Mouse (Mus musculus): Measurements from ENCODE around the gene Galntl6. TPM values are rescaled to one million over a fixed set of nuclear protein-coding genes. Genes with fewer than 3 reads are reported as not detected.

The Galntl6 gene
- polyA plus RNA-seq, 1 experiment from 2014 or later, result 6.8 TPM

- Histone ChIP-seq H3K9ac (replicated peaks) (no peak overlapping the region), H3K27ac (no peak overlapping the region), H3K36me3 (no peaks in the 10 kb centered on the region), H3K4me2 (replicated peaks) (no peak overlapping the region), H3K9me3 (no peaks in the 10 kb centered on the region), H3K27me3 (no peaks in the 10 kb centered on the region), H3K4me3 (replicated peaks) (no peak overlapping the region), H3K4me1 (replicated peaks) (no peaks in the 10 kb centered on the region)
- no peak for ATAC-seq
Measured at GRCm38 (mm10) chr8:58824347-58824746, 88.1 kb downstream of the Galntl6 start.

GRCm38 (mm10) chr8:58805190-58805589, 107.2 kb downstream of the Galntl6 start:
- no peaks in the 10 kb centered on the region for H3K27me3 ChIP-seq
- no peak overlapping the region for H3K4me3 ChIP-seq (replicated peaks)
- no peak overlapping the region for H3K4me2 ChIP-seq (replicated peaks)
- no peaks in the 10 kb centered on the region for H3K9me3 ChIP-seq
- no peak overlapping the region for H3K27ac ChIP-seq
- no peak overlapping the region for H3K9ac ChIP-seq (replicated peaks)
- no peaks in the 10 kb centered on the region for H3K36me3 ChIP-seq
- ATAC-seq, result no peak
- H3K4me1 ChIP-seq (replicated peaks), result no peaks in the 10 kb centered on the region

DNA sequence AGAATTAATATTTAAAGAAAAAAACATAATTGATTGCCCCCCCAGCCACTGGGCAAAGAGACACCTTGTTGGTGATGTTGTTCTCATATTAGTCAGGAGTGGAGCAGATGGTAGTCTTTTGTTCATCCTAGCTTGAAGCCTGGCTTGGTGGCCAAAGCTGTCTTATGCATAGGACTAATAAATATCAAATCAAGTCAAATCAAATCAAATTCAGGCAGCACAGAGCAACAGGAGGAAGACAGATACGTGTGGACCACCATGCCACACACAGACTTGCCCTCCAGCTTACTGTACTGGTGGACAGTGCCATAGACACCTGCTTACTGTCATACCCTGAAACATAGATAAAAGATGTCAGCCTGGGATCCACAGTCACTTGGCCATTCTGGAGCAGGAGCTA, 110.6 kb downstream of the Galntl6 start:
- Histone ChIP-seq H3K4me1 (replicated peaks) (no peaks in the 10 kb centered on the region), H3K27me3 (no peaks in the 10 kb centered on the region), H3K9ac (replicated peaks) (no peak overlapping the region), H3K4me2 (replicated peaks) (no peak overlapping the region), H3K4me3 (replicated peaks) (no peak overlapping the region), H3K27ac (no peak overlapping the region), H3K36me3 (no peaks in the 10 kb centered on the region), H3K9me3 (no peaks in the 10 kb centered on the region)
- 73% methylated on average over 1 of the region's 1 CpGs for WGBS
- no peak for ATAC-seq

DNA sequence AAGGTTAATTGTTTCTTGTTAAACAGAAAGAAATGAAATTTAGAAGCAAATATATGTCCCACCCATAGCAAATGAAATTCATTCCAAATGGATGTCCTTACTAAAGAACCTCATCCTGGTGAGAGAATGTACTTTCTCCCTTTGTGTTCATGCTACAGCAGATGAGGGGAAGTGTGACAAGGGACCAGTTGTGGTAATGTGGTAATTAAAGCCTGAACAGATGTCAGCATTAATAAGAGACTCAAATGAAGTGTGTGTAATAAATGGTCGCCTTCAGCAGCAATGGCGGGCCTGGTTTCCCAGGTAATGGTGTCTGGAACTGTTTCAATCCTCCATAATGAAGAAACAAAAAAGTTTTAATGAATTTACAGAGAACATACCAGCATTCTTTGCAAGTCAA, 158.7 kb downstream of the Galntl6 start:
- Histone ChIP-seq H3K27me3 (no peaks in the 10 kb centered on the region), H3K4me3 (replicated peaks) (no peak overlapping the region), H3K36me3 (no peaks in the 10 kb centered on the region), H3K9me3 (peaks cover 2% of the 10 kb centered on the region; the same call in 1 of the 2 replicates), H3K9ac (replicated peaks) (no peak overlapping the region), H3K4me1 (replicated peaks) (no peaks in the 10 kb centered on the region), H3K27ac (no peak overlapping the region), H3K4me2 (replicated peaks) (no peak overlapping the region)
- 79% methylated on average over 2 of the region's 2 CpGs for WGBS
- ATAC-seq, result no peak

GRCm38 (mm10) chr8:58737963-58738362, 174.5 kb downstream of the Galntl6 start:
- Histone ChIP-seq H3K27me3 (no peaks in the 10 kb centered on the region), H3K4me2 (replicated peaks) (no peak overlapping the region), H3K27ac (no peak overlapping the region), H3K4me1 (replicated peaks) (no peaks in the 10 kb centered on the region), H3K4me3 (replicated peaks) (no peak overlapping the region), H3K9ac (replicated peaks) (no peak overlapping the region), H3K36me3 (no peaks in the 10 kb centered on the region), H3K9me3 (no peaks in the 10 kb centered on the region)
- no peak for ATAC-seq
- WGBS, result 98% methylated on average over 3 of the region's 3 CpGs

DNA sequence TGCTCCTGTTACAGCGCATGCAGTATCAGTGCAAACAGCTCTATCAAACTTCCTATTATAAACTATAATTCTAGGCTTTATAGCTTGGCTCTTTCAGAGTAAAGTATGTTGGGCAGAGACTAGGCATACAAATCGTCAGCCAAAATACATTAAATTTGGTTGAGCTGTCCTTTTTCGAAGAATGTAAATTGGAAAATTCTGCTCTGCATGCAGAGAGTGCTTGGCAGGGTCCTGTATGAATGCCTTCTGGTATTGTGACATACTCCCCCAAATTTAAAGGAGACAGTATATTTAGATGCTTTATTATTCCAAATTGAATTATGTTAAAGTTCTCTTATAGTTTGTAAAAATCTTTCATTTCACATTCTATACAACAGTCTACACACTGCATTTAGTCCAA, 220.7 kb downstream of the Galntl6 start:
- Histone ChIP-seq H3K9ac (replicated peaks) (no peak overlapping the region), H3K36me3 (no peaks in the 10 kb centered on the region), H3K27ac (no peak overlapping the region), H3K4me2 (replicated peaks) (no peak overlapping the region), H3K27me3 (no peaks in the 10 kb centered on the region), H3K9me3 (no peaks in the 10 kb centered on the region), H3K4me1 (replicated peaks) (no peaks in the 10 kb centered on the region), H3K4me3 (replicated peaks) (no peak overlapping the region)
- no peak for ATAC-seq
- 89% methylated on average over 3 of the region's 3 CpGs for whole genome bisulfite sequencing

- Histone ChIP-seq H3K4me3 (replicated peaks) (no peak overlapping the region), H3K4me2 (replicated peaks) (no peak overlapping the region), H3K9ac (replicated peaks) (no peak overlapping the region), H3K4me1 (replicated peaks) (0 out of 2 replicates have a peak, but pooled peaks cover 6% of the 10 kb centered on the region), H3K27me3 (no peaks in the 10 kb centered on the region), H3K9me3 (no peaks in the 10 kb centered on the region), H3K27ac (no peak overlapping the region), H3K36me3 (no peaks in the 10 kb centered on the region)
- 20% methylated on average over 6 of the region's 6 CpGs for WGBS
- ATAC-seq, result peak; percentile 80
Measured at GRCm38 (mm10) chr8:58677847-58678450, 234.5 kb downstream of the Galntl6 start.

- no peak overlapping the region for H3K4me2 ChIP-seq (replicated peaks)
- WGBS, result 75% methylated on average over 2 of the region's 2 CpGs
Measured at GRCm38 (mm10) chr8:58669075-58669474, 243.4 kb downstream of the Galntl6 start.

DNA sequence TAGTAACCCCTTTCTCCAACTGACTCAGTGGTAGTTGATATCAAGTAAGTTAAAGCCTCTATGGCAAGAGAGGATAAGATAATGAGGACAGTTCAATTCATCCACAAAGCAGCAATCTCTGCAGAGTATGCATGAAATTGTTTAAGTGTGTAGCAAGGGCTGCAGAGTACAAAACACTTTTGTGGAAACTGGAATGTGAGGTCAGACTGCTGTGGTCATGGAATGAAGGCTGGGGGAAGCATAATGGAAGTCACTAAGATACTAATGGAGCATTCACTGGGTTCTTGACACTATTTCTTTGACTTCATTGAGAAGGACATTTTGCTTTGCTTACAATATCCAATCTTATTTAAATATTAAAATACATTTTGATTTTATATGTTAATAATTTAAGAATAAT, 252.4 kb downstream of the Galntl6 start:
- no peak overlapping the region for H3K4me2 ChIP-seq (replicated peaks)
- H3K27ac ChIP-seq, result no peak overlapping the region
- no peak overlapping the region for H3K9ac ChIP-seq (replicated peaks)
- H3K9me3 ChIP-seq, result no peaks in the 10 kb centered on the region
- no peak for ATAC-seq
- H3K4me3 ChIP-seq (replicated peaks), result no peak overlapping the region
- no peaks in the 10 kb centered on the region for H3K27me3 ChIP-seq
- no peaks in the 10 kb centered on the region for H3K4me1 ChIP-seq (replicated peaks)
- H3K36me3 ChIP-seq, result no peaks in the 10 kb centered on the region

More at GRCm38 (mm10) chr8:58669075-58669474, 243.4 kb downstream of the Galntl6 start:
- H3K27ac ChIP-seq, result no peak overlapping the region
- no peaks in the 10 kb centered on the region for H3K36me3 ChIP-seq
- H3K9me3 ChIP-seq, result no peaks in the 10 kb centered on the region
- ATAC-seq, result no peak
- no peaks in the 10 kb centered on the region for H3K27me3 ChIP-seq
- no peak overlapping the region for H3K9ac ChIP-seq (replicated peaks)
- no peaks in the 10 kb centered on the region for H3K4me1 ChIP-seq (replicated peaks)
- H3K4me3 ChIP-seq (replicated peaks), result no peak overlapping the region

DNA sequence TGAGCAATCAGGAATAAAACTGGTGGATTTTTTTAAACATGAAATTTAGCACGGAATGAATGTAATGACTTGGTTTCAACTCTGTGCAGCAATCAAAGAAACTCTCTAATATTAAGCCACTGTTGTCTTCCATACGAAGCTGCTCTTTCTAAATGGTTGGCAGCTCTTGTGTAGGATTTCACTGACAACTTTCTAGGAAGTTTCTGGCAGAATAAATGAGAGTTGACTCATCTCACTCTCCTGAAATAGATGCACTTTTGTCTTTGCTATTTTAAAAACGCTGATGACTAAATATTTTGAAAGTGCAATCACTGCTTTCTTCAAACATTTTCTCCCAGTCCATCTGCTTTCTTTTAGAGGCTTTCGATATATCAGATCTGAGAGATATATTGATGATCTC, 256.8 kb downstream of the Galntl6 start:
- Histone ChIP-seq H3K4me3 (replicated peaks) (no peak overlapping the region), H3K4me1 (replicated peaks) (no peaks in the 10 kb centered on the region), H3K36me3 (no peaks in the 10 kb centered on the region), H3K4me2 (replicated peaks) (no peak overlapping the region), H3K27me3 (no peaks in the 10 kb centered on the region), H3K9me3 (no peaks in the 10 kb centered on the region), H3K9ac (replicated peaks) (no peak overlapping the region), H3K27ac (no peak overlapping the region)
- 82% methylated on average over 4 of the region's 4 CpGs for WGBS
- ATAC-seq, result no peak

- 64% methylated on average over 4 of the region's 4 CpGs for WGBS
- Histone ChIP-seq H3K27me3 (no peaks in the 10 kb centered on the region), H3K4me1 (replicated peaks) (no peaks in the 10 kb centered on the region), H3K9me3 (no peaks in the 10 kb centered on the region), H3K27ac (no peak overlapping the region), H3K4me2 (replicated peaks) (no peak overlapping the region), H3K4me3 (replicated peaks) (no peak overlapping the region), H3K36me3 (no peaks in the 10 kb centered on the region), H3K9ac (replicated peaks) (no peak overlapping the region)
- no peak for ATAC-seq
Measured at GRCm38 (mm10) chr8:58606451-58606850, 306.0 kb downstream of the Galntl6 start.

GRCm38 (mm10) chr8:58604751-58605150, 307.7 kb downstream of the Galntl6 start:
- Histone ChIP-seq H3K9me3 (no peaks in the 10 kb centered on the region), H3K36me3 (no peaks in the 10 kb centered on the region), H3K4me2 (replicated peaks) (no peak overlapping the region), H3K27me3 (no peaks in the 10 kb centered on the region), H3K4me3 (replicated peaks) (no peak overlapping the region), H3K27ac (no peak overlapping the region), H3K4me1 (replicated peaks) (no peaks in the 10 kb centered on the region), H3K9ac (replicated peaks) (no peak overlapping the region)
- 67% methylated on average over 4 of the region's 4 CpGs for WGBS
- no peak for ATAC-seq

GRCm38 (mm10) chr8:58597834-58598233, 314.6 kb downstream of the Galntl6 start:
- no peak overlapping the region for H3K4me2 ChIP-seq (replicated peaks)
- H3K27ac ChIP-seq, result no peak overlapping the region
- no peaks in the 10 kb centered on the region for H3K27me3 ChIP-seq
- no peaks in the 10 kb centered on the region for H3K9me3 ChIP-seq
- H3K9ac ChIP-seq (replicated peaks), result no peak overlapping the region
- H3K36me3 ChIP-seq, result no peaks in the 10 kb centered on the region
- no peak for ATAC-seq
- WGBS, result 77% methylated on average over 6 of the region's 6 CpGs
- H3K4me3 ChIP-seq (replicated peaks), result no peak overlapping the region
- no peaks in the 10 kb centered on the region for H3K4me1 ChIP-seq (replicated peaks)
